Mouse (Mus musculus) intestine, embryonic 16.5 days (tissue): ENCODE measurements around the gene Cyp2c38. TPM values are rescaled to one million over a fixed set of nuclear protein-coding genes. Genes with fewer than 3 reads are reported as not detected.
"Not testable (repeated sequence)": the region's sequence is repeated elsewhere in the genome, so short reads cannot be mapped to it uniquely, and the experiment has no call there.

ENCODE experiments used
- ATAC-seq: fragments of 200-750 bp; cut with Nextera tagmentation; 2 replicates; pipeline ENCODE4 v1.8.0; 2017; ENCODE audit warnings: moderate TSS enrichment, moderate library complexity
- H3K27ac ChIP-seq: fragments of 300-500 bp; sonication (generic); 2 replicates; pipeline ENCODE4 v1.5.1; 2014; ENCODE audit warnings: mild to moderate bottlenecking, low read length
- H3K27me3 ChIP-seq: fragments of 300-500 bp; sonication (generic); replicated peaks from 2 replicates; pipeline ENCODE4 v1.6.1; 2014; ENCODE audit warnings: low read length, control low read depth, mixed read lengths; ENCODE audit not compliant: control insufficient read depth, insufficient read depth
- H3K36me3 ChIP-seq: fragments of 300-500 bp; sonication (generic); 2 replicates; pipeline ENCODE4 v1.6.1; 2014; ENCODE audit warnings: low read length, control low read depth; ENCODE audit not compliant: control insufficient read depth, insufficient read depth
- H3K4me1 ChIP-seq: fragments of 300-500 bp; sonication (generic); 2 replicates; pipeline ENCODE4 v1.6.1; 2014; ENCODE audit warnings: low read length, control low read depth, mixed read lengths; ENCODE audit not compliant: control insufficient read depth, insufficient read depth
- H3K4me2 ChIP-seq: fragments of 300-500 bp; sonication (generic); 2 replicates; pipeline ENCODE4 v1.6.1; 2014; ENCODE audit warnings: low read depth, low read length, control low read depth
- H3K4me3 ChIP-seq: fragments of 300-500 bp; sonication (generic); 2 replicates; pipeline ENCODE4 v1.5.1; 2014; ENCODE audit warnings: mild to moderate bottlenecking, low read length
- H3K9ac ChIP-seq: fragments of 300-500 bp; sonication (generic); 2 replicates; pipeline ENCODE4 v1.6.1; 2014; ENCODE audit warnings: low read depth, low read length
- H3K9me3 ChIP-seq: fragments of 300-500 bp; sonication (generic); 2 replicates; pipeline ENCODE4 v1.6.1; 2016; ENCODE audit warnings: low read length, control low read depth; ENCODE audit not compliant: control insufficient read depth
- WGBS: fragments of 180-500 bp; shearing (Covaris S2); extraction: QIAGEN DNeasy Blood & Tissue Kit; methylation state at CpG from one replicate; pipeline ENCODE4 v1.1.7; 2014; 5-methylcytosine and 5-hydroxymethylcytosine counted together
- polyA plus RNA-seq: library from polyadenylated mRNA; unstranded; fragments of >200 nt; fragmentation: Nextera tagmentation; extraction: Ambion mirVana; gene quantifications from 2 replicates; pipeline ENCODE4 v1.2.1, GENCODE M21; 2015

The Cyp2c38 gene
- polyA plus RNA-seq: 0.05 TPM in 1 of 2 replicates, not detected in the other

GRCm38 (mm10) chr19:39462941-39463340, at the start of gene Cyp2c38:
Gene Cyp2c38, minus strand, starts transcription at chr19:39463075.
- Histone ChIP-seq H3K4me3 (no peak within 1 kb of the TSS), H3K36me3 (no peaks in the 10 kb centered on the region), H3K27me3 (no peaks in the 10 kb centered on the region), H3K4me1 (no peaks in the 10 kb centered on the region), H3K9me3 (no peaks in the 10 kb centered on the region), H3K4me2 (no peak within 1 kb of the TSS), H3K27ac (no peak within 1 kb of the TSS), H3K9ac (no peak within 1 kb of the TSS)
- no peak for ATAC-seq
- WGBS: 86% methylated on average over 1 of the region's 1 CpGs

GRCm38 (mm10) chr19:39510534-39510933, 47.7 kb upstream of the Cyp2c38 start, which contains the start of gene Cyp2c39:
Gene Cyp2c39, plus strand, starts transcription at chr19:39510862.
- no peaks in the 10 kb centered on the region for H3K4me1 ChIP-seq
- no peak within 1 kb of the TSS for H3K4me3 ChIP-seq
- H3K4me2 ChIP-seq: no peak within 1 kb of the TSS
- H3K9ac ChIP-seq: no peak within 1 kb of the TSS
- H3K27ac ChIP-seq: no peak within 1 kb of the TSS
- 75% methylated on average over 4 of the region's 4 CpGs for WGBS
- H3K9me3 ChIP-seq: no peaks in the 10 kb centered on the region
- H3K36me3 ChIP-seq: no peaks in the 10 kb centered on the region
- no peaks in the 10 kb centered on the region for H3K27me3 ChIP-seq
- ATAC-seq: no peak

GRCm38 (mm10) chr19:39509533-39509932, 46.7 kb upstream of the Cyp2c38 start:
- H3K36me3 ChIP-seq: no peaks in the 10 kb centered on the region
- no peak for ATAC-seq
- 73% methylated on average over 1 of the region's 1 CpGs for WGBS

GRCm38 (mm10) chr19:39506341-39506740, 43.5 kb upstream of the Cyp2c38 start:
- Histone ChIP-seq H3K27me3 (no peaks in the 10 kb centered on the region), H3K4me1 (no peaks in the 10 kb centered on the region), H3K9ac (no peak overlapping the region), H3K4me3 (no peak overlapping the region), H3K9me3 (no peaks in the 10 kb centered on the region), H3K27ac (no peak overlapping the region), H3K36me3 (no peaks in the 10 kb centered on the region), H3K4me2 (no peak overlapping the region)
- ATAC-seq: no peak

More at GRCm38 (mm10) chr19:39509533-39509932, 46.7 kb upstream of the Cyp2c38 start:
- H3K27ac ChIP-seq: no peak overlapping the region
- H3K27me3 ChIP-seq: no peaks in the 10 kb centered on the region
- H3K4me1 ChIP-seq: no peaks in the 10 kb centered on the region
- H3K4me2 ChIP-seq: no peak overlapping the region
- no peak overlapping the region for H3K4me3 ChIP-seq
- H3K9ac ChIP-seq: no peak overlapping the region
- H3K9me3 ChIP-seq: no peaks in the 10 kb centered on the region

- ATAC-seq, H3K4me1 ChIP-seq, H3K4me2 ChIP-seq, H3K27me3 ChIP-seq, H3K9me3 ChIP-seq, H3K36me3 ChIP-seq, H3K9ac ChIP-seq, H3K4me3 ChIP-seq, H3K27ac ChIP-seq: not testable (repeated sequence)
- 94% methylated on average over 1 of the region's 1 CpGs for WGBS
These were observed 21.1 kb upstream of the Cyp2c38 start for GRCm38 (mm10) chr19:39483961-39484360.

GRCm38 (mm10) chr19:39463923-39464322, 1.0 kb upstream of the Cyp2c38 start:
- H3K9me3 ChIP-seq: no peaks in the 10 kb centered on the region
- H3K9ac ChIP-seq: no peak overlapping the region
- H3K4me1 ChIP-seq: no peaks in the 10 kb centered on the region
- H3K36me3 ChIP-seq: no peaks in the 10 kb centered on the region
- ATAC-seq: no peak
- no peak overlapping the region for H3K27ac ChIP-seq
- H3K27me3 ChIP-seq: no peaks in the 10 kb centered on the region
- no peak overlapping the region for H3K4me3 ChIP-seq
- H3K4me2 ChIP-seq: no peak overlapping the region

Other genes starting within 250 kb of the Cyp2c38 start
- not detected in 2 replicates for gene Cyp2c29, start 193.7 kb downstream of the Cyp2c38 start, polyA plus RNA-seq
- gene Cyp2c39, start 47.8 kb upstream of the Cyp2c38 start, polyA plus RNA-seq: not detected in 2 replicates
- gene Cyp2c67, start 186.0 kb upstream of the Cyp2c38 start, polyA plus RNA-seq: 0.48 and 0.60 TPM in 2 replicates